Mouse (Mus musculus) adrenal gland, postnatal 14 days (tissue): ENCODE data around the gene Nrcam. TPM values are rescaled to one million over a fixed set of nuclear protein-coding genes. Genes with fewer than 3 reads are reported as not detected.
"Not testable (repeated sequence)": the region's sequence is repeated elsewhere in the genome, so short reads cannot be mapped to it uniquely, and the experiment has no call there.

Experiments
- DNase-seq: peaks from one replicate; pipeline ENCODE4 v3.0.0; 2021; ENCODE audit warnings: mixed read lengths
- long read RNA-seq, 2 experiments: library from polyadenylated mRNA; stranded (forward); transcript quantifications; one replicate each; pipeline ENCODE4 v2.0.0; 2021
- total RNA-seq: library from RNA; stranded (reverse); gene quantifications from 2 replicates; pipeline ENCODE4 v1.2.3, GENCODE M21; 2021

The Nrcam gene
- 4.4 and 7.6 TPM in 2 replicates for total RNA-seq
- long read RNA-seq, experiment 1 = 0 reads
- long read RNA-seq, experiment 2, partial matches to known transcripts = 0 of 1 reads
- long read RNA-seq, experiment 2, other reads (novel, unspliced or antisense) = 1 of 1 reads

GRCm38 (mm10) chr12:44328381-44329315 lies at the start of gene Nrcam:
TSS of gene Nrcam (plus strand) at chr12:44328885.
- DNase-seq = peak; percentile 67

GRCm38 (mm10) chr12:44280147-44280546 lies 48.5 kb upstream of the Nrcam start:
- DNase-seq = not testable (repeated sequence)

GRCm38 (mm10) chr12:44281534-44281933 lies 47.2 kb upstream of the Nrcam start:
- no peak for DNase-seq

GRCm38 (mm10) chr12:44283378-44283777 lies 45.3 kb upstream of the Nrcam start:
- DNase-seq = no peak

DNA sequence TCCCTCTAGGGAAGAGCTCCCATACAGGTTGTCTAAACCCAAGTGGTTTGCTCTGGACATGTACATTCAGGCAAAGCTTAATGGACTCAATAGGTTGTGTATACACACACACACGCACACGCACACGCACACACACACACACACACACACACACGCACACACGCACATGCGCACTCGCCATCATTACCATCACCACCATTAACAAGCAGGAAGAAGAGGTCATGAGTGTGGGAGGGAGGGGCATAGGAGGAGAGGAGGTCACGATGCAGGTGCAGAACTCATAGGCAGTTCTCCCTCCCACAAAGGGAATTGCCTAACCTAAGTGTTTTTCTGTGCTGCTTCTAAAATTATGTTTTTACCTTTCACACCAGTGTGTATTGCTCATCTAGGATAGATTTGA lies 41.7 kb upstream of the Nrcam start:
- no peak for DNase-seq

GRCm38 (mm10) chr12:44292281-44292680 lies 36.4 kb upstream of the Nrcam start:
- peak; percentile 77 for DNase-seq

DNA sequence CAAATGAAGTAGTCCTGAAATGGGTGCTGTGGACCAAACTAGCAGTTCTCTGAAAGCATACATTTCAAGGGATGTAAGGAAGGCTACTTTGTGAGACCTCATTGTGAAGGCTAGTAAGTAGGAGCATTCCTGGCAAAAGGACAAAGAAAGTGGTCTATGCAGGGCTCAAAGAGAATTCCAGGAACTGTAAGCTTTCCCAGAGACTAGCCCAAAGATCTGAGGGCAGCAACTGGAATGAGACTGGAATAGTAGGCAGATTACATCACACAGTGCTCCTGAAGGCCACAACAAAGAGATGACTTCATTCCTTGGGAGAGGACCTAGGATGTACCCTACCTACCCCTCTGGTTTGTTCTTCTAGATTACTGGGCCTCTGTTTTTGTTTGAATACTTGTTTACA lies 27.9 kb upstream of the Nrcam start:
- no peak for DNase-seq

GRCm38 (mm10) chr12:44304012-44304411 lies 24.7 kb upstream of the Nrcam start:
- no peak for DNase-seq

DNA sequence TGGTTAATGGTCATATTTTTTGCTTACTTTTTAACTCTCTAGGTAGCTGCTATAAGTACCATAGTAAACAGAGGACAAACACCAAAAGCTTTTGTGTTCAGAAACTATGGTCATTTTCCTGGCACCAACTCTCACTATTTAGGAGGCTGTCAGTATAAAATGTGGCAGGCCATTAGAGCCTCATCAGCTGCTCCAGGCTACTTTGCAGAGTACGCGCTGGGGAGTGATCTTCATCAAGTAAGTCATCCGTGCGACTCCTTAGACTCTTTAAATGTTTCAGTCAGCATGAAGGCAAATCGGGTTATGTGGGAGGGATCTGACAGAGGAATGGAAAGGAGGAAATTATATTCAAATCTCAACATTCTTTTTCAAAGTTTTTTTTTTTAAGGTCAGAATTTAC lies 23.8 kb upstream of the Nrcam start:
- no peak for DNase-seq

DNA sequence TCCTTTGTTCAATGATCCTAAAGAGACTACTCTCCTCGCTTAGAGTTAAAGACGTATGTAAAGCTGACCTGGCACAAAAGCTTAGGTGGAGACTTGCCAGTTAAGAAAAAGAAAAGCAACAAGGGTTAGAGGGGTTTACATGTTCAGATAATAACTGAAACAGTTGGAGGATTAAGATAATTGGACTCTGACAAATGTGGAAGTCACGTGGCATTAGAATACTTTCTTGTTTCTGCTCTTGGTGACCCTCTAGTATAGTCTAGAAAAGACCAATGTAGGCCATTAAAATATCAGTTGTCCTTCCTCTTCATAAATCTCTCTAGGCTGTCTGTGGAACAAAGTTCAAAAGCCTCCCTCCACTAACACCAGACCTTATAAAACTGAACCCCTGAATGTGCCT lies 20.5 kb upstream of the Nrcam start:
- no peak for DNase-seq

GRCm38 (mm10) chr12:44315212-44315611 lies 13.5 kb upstream of the Nrcam start:
- no peak for DNase-seq

GRCm38 (mm10) chr12:44325091-44325490 lies 3.6 kb upstream of the Nrcam start:
- no peak for DNase-seq

GRCm38 (mm10) chr12:44327452-44327851 lies 1.2 kb upstream of the Nrcam start:
- DNase-seq = no peak

DNA sequence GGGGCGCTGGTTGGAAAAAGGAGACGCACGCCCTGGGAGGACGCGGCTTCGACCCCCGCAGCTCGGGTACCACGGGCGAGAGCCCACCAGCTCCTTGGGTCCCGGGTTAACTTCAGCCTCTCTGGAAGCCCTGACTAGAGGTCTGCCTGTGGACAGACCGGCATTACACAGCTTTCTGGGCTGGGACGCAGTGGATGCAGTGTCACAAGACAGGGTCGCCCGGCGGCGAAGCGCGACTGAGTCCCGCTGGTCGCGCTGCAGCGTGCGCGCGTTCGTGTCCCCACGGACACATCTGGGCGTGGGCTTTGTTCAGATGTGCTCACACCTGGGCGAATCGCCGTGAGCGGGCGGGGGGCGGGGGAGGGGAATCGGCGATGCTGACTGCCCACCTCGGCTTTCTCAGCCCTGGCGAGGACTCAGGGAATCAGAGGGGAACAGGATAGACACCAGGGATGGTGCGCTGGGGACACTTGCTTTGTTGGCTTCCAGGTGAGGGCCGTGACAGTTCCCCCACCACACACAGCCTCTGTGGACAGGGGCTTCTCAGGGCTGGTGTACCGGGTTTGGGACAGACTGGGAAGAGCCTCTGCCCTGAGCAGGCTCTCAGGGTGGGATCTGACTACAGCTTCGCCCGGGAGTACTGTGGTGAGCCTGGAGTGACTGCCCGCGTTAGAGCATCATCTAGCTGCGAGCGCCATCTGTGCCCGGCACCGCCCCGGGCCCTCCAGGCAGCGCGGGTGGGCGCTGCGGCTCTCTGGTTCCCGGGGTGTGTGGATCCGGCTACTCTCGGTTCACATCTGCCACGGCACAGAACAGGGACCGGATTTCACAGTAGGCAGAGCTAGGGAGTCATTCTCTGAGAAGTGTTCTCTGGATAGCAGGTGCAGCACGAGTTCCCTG lies 881 bp downstream of the Nrcam start:
- DNase-seq = peak; percentile 22

GRCm38 (mm10) chr12:44330216-44330719 lies 1.6 kb downstream of the Nrcam start:
- no peak for DNase-seq

DNA sequence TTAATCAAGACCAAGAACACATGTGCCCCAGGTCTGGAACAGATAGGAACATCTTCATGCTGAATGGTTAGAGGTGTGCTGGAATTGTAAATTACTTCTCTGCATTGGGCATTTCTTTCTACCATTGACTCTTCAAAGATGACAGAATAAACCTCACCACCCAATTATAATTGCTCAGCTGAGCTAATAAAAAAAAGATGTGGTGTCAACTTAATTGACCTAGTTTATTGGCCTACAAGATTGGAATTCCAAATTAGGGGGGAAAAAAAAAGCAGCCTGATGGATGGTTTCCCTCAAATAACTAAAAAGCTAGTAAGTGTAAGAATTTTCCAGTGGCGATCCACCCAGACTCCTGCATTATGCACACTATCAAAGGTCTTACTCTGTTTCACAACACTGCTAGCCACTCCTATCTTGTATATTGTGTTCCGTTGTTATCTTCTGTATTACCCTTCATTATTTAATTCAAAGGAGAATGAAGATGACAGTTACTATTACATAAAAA lies 8.5 kb downstream of the Nrcam start:
- DNase-seq = no peak

GRCm38 (mm10) chr12:44338195-44338622 lies 9.5 kb downstream of the Nrcam start:
- no peak for DNase-seq

GRCm38 (mm10) chr12:44344075-44344474 lies 15.4 kb downstream of the Nrcam start:
- DNase-seq = no peak

DNA sequence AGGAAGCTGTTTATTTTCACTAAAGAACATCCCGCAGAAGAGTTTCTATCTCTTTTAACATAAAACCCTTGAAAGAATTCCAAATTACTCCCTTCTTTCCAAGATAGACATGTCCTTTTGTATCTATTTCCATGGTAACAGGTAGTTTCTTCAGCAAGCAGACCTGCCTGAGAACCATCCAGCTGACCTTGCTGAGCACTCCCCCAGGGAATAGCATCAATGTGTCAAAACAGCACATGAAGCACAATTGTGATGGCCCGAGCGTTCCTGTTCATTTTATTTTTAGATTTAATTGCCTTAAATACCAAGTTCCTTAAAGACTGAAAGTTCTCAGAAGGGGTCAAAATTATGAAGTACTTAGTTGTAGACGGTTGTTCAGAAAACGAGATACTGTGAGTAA lies 16.6 kb downstream of the Nrcam start:
- DNase-seq = no peak

DNA sequence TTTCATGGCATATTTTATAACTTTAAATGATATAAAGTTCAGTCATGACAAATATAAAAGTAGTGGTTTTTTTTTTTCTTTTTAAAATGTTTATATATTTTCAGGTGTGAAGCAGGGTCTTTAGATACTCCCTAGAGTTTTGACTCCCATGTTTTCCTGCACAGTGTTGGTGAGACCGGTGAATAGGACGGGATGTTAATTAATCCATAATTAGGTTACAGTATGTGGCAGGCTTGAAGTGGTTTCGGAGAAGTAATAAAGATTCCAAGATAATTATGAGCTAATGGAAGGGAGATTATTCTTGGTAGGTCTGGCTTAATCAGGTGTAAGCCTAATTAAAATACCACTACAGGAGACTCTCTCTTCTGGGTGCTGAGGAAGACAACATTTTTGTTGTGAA lies 17.5 kb downstream of the Nrcam start:
- DNase-seq = no peak

DNA sequence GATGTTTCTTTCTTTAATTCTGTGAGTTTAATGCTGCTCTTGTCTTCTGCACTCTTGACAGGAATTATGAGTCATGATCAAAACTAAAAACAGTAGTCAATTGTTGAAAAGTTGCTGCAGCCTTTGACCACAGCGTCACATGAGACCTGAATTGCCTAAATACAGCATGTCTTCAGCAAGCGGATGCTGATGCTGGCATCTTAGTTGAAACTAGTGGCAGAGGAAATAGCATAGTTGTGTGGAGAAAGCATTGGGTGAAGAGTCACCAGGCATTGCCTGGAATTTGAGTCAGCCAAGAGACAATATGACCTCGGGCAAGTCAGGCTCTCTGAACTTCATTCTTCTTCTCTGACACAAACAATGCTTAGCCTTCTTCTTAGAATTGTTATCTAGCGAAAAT lies 26.4 kb downstream of the Nrcam start:
- no peak for DNase-seq

DNA sequence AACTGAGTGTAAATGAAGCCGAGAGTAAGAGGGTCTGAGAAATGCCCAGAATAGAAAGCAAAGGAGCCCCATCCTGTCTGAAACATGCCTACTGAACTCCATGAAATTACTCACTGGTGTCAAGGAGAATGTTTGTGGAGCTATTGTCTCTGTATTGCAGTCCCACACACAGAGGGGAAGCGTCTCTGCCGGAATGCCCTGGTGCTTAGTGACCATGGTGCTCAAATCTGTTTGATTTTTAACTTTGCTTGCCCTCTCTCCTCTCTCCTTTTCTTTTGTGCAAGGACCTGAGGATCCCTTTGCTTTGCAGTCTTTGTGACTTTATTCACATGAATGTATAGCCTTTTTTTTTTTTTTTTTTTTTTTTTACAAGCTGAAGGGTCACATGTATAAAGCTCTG lies 28.8 kb downstream of the Nrcam start:
- no peak for DNase-seq
